In the genomic region with DNA sequence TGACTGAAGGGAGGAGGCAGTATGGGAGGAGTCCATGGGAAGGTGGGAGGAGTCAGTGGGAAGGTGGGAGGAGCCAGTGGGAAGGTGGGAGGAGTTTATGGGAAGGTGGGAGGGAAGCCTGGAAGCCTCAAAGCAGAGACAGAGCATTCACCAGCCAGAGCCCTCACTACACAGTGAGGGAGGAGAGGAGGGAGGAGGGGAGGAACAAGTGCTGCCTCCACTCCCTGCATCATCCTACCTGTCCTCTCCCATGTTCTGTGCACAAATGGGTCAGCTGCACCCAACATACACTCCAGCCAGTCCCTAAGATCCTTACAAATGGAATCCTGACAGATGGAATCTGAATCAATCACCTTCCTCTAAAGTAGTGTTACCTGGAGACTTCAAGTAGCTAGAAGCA, we compare ENCODE assay signal across 9 mouse cellular contexts. TPM values are rescaled to one million over a fixed set of nuclear protein-coding genes. Genes with fewer than 3 reads are reported as not detected.
"Had no signal": no experiment of that assay in that cellular context is flagged by ENCODE, and none has a peak within 500 bp of the region (broad histone marks: within the 10 kb centered on the region; RNA-seq: fewer than 3 reads in every experiment).

No protein-coding gene starts in this region.

RNA-seq across cellular contexts. Expression of gene Tcp10c, which starts 47.7 kb away (rescaled TPM):
- polyA plus RNA-seq: kidney, embryonic 16.5 days; limb, embryonic 12.5 days; limb, embryonic 15.5 days; liver, embryonic 11.5 days; lung, embryonic 16.5 days; midbrain, embryonic 12.5 days; neural tube, embryonic 12.5 days; stomach, embryonic 15.5 days; urinary bladder, adult 2 months had no signal
